Mouse (Mus musculus) neural tube, embryonic 14.5 days (tissue): ENCODE measurements around the gene Cyp2d9. TPM values are rescaled to one million over a fixed set of nuclear protein-coding genes. Genes with fewer than 3 reads are reported as not detected.
"Not testable (repeated sequence)": the region's sequence is repeated elsewhere in the genome, so short reads cannot be mapped to it uniquely, and the experiment has no call there.

Experiments used
- ATAC-seq: fragments of 200-750 bp; cut with Nextera tagmentation; 2 replicates; pipeline ENCODE4 v1.8.0; 2017; ENCODE audit warnings: low read depth, mild to moderate bottlenecking, moderate TSS enrichment, moderate library complexity
- H3K27ac ChIP-seq: fragments of 300-500 bp; sonication (generic); 2 replicates; pipeline ENCODE4 v1.5.1; 2014; ENCODE audit warnings: low read depth, mild to moderate bottlenecking, control low read depth, low read length, moderate library complexity, mixed read lengths
- H3K27me3 ChIP-seq: fragments of 300-500 bp; sonication (generic); 2 replicates; pipeline ENCODE4 v1.6.1; 2014; ENCODE audit warnings: low read length; ENCODE audit not compliant: control insufficient read depth, insufficient read depth
- H3K36me3 ChIP-seq: fragments of 300-500 bp; sonication (generic); 2 replicates; pipeline ENCODE4 v1.6.1; 2014; ENCODE audit warnings: low read length, mixed read lengths; ENCODE audit not compliant: control insufficient read depth, insufficient read depth
- H3K4me1 ChIP-seq: fragments of 300-500 bp; sonication (generic); 2 replicates; pipeline ENCODE4 v1.6.1; 2014; ENCODE audit warnings: low read length; ENCODE audit not compliant: control insufficient read depth, insufficient read depth
- H3K4me2 ChIP-seq: fragments of 300-500 bp; sonication (generic); 2 replicates; pipeline ENCODE4 v1.6.1; 2014; ENCODE audit warnings: mild to moderate bottlenecking, low read depth, low read length, control low read depth
- H3K4me3 ChIP-seq: fragments of 300-500 bp; sonication (generic); 2 replicates; pipeline ENCODE4 v1.5.1; 2014; ENCODE audit warnings: low read depth, low read length, control low read depth, mixed read lengths
- H3K9ac ChIP-seq: fragments of 300-500 bp; sonication (generic); replicated peaks from 2 replicates; pipeline ENCODE4 v1.6.1; 2014; ENCODE audit warnings: low read depth, mild to moderate bottlenecking, control low read depth, low read length, mixed read lengths
- H3K9me3 ChIP-seq: fragments of 300-500 bp; sonication (generic); 2 replicates; pipeline ENCODE4 v1.6.1; 2016; ENCODE audit warnings: low read length; ENCODE audit not compliant: control insufficient read depth
- WGBS: fragments of 180-500 bp; shearing (Covaris S2); extraction: QIAGEN DNeasy Blood & Tissue Kit; methylation state at CpG from one replicate; pipeline ENCODE4 v1.1.7; 2014; 5-methylcytosine and 5-hydroxymethylcytosine counted together
- microRNA-seq: library from miRNA; unstranded; fragments of <30 nt; microRNA quantifications from one replicate; pipeline ENCODE4, GENCODE M21; 2016
- polyA plus RNA-seq: library from polyadenylated mRNA; unstranded; fragments of >200 nt; fragmentation: Nextera tagmentation; extraction: Ambion mirVana; gene quantifications from 2 replicates; pipeline ENCODE4 v1.2.1, GENCODE M21; 2014

Gene Cyp2d9
- polyA plus RNA-seq, 1 experiment from 2014 or later = not detected

DNA sequence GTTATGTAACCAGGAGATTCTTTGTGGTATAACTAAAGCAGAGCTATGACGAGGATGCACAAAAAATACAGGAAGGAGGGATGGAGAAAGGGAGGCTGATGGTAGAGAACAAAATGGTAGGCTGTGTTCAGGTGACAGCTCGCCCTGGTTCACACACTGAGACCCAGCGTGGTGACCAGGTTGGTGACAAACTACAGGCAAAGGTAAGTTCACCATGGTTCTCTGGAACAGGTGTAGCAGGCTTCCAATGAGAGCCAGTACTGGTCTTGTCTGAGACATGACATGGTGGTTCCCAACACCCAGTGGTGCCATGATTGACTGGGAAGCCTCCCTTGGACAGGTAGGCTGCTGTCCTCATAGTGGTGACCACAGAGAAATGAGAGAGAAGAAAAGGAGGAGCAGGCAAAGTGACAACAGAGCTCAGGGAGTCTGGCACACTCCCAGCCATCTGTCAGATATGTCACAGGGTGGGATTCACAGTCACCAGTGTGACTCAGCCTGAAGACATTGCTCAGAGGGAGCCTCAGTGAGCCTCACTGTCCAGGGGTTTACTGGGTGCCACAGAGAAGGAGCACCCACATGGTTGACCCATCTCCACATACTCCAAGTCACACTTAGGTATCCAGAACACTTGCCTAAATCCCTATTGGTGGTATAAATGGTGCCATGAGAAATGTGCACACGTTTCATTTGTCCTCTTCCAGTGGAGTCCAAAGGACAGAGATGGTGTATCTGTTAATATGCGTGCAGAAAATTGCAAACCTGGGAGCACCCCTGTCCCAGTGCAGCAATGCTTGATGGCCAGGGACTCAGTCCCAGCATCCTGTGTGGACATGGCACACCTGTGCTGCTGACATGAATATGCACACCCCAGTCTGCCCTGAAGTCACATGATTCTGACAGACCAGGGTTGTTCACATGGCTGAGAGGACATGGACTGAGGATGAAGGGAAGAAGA lies 24.1 kb downstream of the Cyp2d9 start:
- no peak for ATAC-seq
- 82% methylated on average over 5 of the region's 5 CpGs for WGBS
- H3K27me3 ChIP-seq = no peaks in the 10 kb centered on the region

DNA sequence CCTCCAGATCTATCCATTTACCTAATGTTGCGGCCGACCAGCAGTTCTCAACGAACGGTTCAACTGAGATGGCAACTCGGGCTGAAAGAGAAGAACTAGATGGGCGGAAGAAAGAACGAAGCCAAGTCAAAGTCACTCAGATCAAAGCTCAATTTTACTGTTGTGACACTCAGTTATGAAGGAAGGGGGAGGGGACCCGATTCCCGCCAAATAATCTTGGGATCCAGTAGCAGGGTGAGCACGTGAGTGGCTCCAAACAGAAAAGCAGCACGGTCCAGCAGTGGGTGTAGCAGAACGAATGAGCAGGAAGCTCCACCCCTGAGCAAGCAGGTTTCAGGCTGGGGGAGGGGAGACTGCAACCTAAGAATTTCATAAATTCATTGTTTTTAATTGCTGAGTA lies 26.0 kb downstream of the Cyp2d9 start:
- not testable (repeated sequence) for H3K36me3 ChIP-seq, H3K4me2 ChIP-seq, ATAC-seq, H3K4me3 ChIP-seq, H3K4me1 ChIP-seq, H3K27me3 ChIP-seq, H3K9ac ChIP-seq, H3K27ac ChIP-seq, H3K9me3 ChIP-seq
- 89% methylated on average over 12 of the region's 12 CpGs for WGBS

More for the DNA sequence above, 24.1 kb downstream of the Cyp2d9 start:
- Histone ChIP-seq H3K4me1 (no peaks in the 10 kb centered on the region), H3K36me3 (no peaks in the 10 kb centered on the region), H3K27ac (no peak overlapping the region), H3K9ac (no peak overlapping the region), H3K9me3 (no peaks in the 10 kb centered on the region), H3K4me3 (no peak overlapping the region), H3K4me2 (no peak overlapping the region)

DNA sequence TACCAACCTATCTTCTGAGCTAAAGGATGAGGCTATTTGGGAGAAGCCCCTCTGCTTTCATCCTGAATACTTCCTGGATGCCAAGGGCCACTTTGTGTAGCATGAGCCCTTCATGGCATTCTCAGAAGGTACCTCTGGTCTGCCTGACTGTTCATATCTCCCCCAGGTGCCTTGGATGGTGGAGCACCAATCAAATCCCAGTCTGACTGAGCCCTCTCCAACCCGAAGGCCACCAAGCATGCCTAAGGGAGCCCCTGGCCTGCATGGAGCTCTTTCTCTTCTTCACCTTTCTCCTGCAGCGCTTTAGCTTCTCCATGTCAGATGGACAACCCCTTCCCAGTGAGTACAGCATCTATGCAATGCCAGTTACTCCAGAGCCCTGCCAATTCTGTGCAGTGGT lies 31.5 kb downstream of the Cyp2d9 start:
- Histone ChIP-seq H3K27ac (no peak overlapping the region), H3K9me3 (no peaks in the 10 kb centered on the region), H3K27me3 (no peaks in the 10 kb centered on the region), H3K4me3 (no peak overlapping the region), H3K4me1 (no peaks in the 10 kb centered on the region), H3K4me2 (no peak overlapping the region), H3K9ac (no peak overlapping the region), H3K36me3 (no peaks in the 10 kb centered on the region)
- no peak for ATAC-seq
- WGBS = 76% methylated on average over 2 of the region's 2 CpGs

DNA sequence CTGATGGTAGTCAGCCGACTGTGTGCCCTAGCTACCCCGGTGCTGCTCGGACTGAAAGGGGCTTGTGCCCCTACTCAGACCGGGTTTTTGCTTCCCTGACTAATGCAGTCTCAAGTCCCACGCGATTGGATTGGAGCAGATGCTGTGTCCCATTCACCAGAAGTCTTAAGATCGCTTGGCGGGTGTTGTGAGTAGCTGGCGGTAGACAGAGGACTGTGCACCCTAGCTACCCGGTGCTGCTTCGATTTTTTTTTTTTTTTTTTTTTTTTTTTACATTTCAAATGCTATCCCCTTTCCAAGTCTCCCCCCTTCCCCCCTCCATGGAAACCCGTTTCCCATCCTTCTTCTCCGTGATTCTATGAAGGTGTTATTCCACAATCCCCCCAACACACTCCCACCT lies 61.0 kb downstream of the Cyp2d9 start:
- not testable (repeated sequence) for H3K4me2 ChIP-seq, H3K27ac ChIP-seq, H3K9me3 ChIP-seq, H3K4me1 ChIP-seq, ATAC-seq, H3K4me3 ChIP-seq, H3K27me3 ChIP-seq, H3K36me3 ChIP-seq, H3K9ac ChIP-seq
- WGBS = 75% methylated on average over 12 of the region's 13 CpGs

Small RNA genes lying within 50 kb of the gene (microRNA-seq; reads per million reads assigned to microRNA genes)
- gene Gm25990 (not detected), gene Gm27331 (not detected), gene Gm27622 (not detected), gene Gm27825 (not detected), gene Mir7684 (not detected)

Other genes with a start within 250 kb of the Cyp2d9 start
- 2.9 and 6.9 TPM in 2 replicates for gene Shisa8, start 220.6 kb upstream of the Cyp2d9 start, polyA plus RNA-seq
- gene Tnfrsf13c, start 209.1 kb upstream of the Cyp2d9 start, polyA plus RNA-seq = 0.32 and 1.4 TPM in 2 replicates
- 11.2 and 12.0 TPM in 2 replicates for gene Cenpm, start 188.7 kb upstream of the Cyp2d9 start, polyA plus RNA-seq
- 6.5 and 13.3 TPM in 2 replicates for gene 1500009C09Rik, start 181.0 kb upstream of the Cyp2d9 start, polyA plus RNA-seq
- 395 and 439 TPM in 2 replicates for gene Sept3, start 158.5 kb upstream of the Cyp2d9 start, polyA plus RNA-seq
- gene Wbp2nl, start 134.5 kb upstream of the Cyp2d9 start, polyA plus RNA-seq = 0.28 TPM in 1 of 2 replicates, not detected in the other
- 27.1 and 34.9 TPM in 2 replicates for gene Naga, start 94.5 kb upstream of the Cyp2d9 start, polyA plus RNA-seq
- gene Pheta2, start 94.5 kb upstream of the Cyp2d9 start, polyA plus RNA-seq = 0.87 and 2.4 TPM in 2 replicates
- gene Smdt1, start 94.5 kb upstream of the Cyp2d9 start, polyA plus RNA-seq = 351 and 392 TPM in 2 replicates
- gene Ndufa6, start 79.1 kb upstream of the Cyp2d9 start, polyA plus RNA-seq = 391 and 432 TPM in 2 replicates
- 0.99 and 1.8 TPM in 2 replicates for gene Cyp2d22, start 53.2 kb upstream of the Cyp2d9 start, polyA plus RNA-seq
- gene Cyp2d11, start 39.4 kb upstream of the Cyp2d9 start, polyA plus RNA-seq = not detected in 2 replicates
- gene Cyp2d10, start 26.2 kb upstream of the Cyp2d9 start, polyA plus RNA-seq = not detected in 2 replicates
- gene Cyp2d12, start 121.6 kb downstream of the Cyp2d9 start, polyA plus RNA-seq = not detected in 2 replicates
- not detected in 2 replicates for gene Cyp2d34, start 187.5 kb downstream of the Cyp2d9 start, polyA plus RNA-seq